Mouse (Mus musculus) embryonic fibroblast, embryonic 13.5 days (primary cell): ENCODE results near the gene Ncam1.

Experiments used
- CTCF ChIP-seq: IDR thresholded peaks from 2 replicates; pipeline ENCODE4 v1.5.1; 2011; ENCODE audit warnings: mild to moderate bottlenecking, control low read depth, low read length, moderate library complexity, borderline replicate concordance; ENCODE audit not compliant: insufficient read depth
- POLR2A ChIP-seq: IDR thresholded peaks from 2 replicates; pipeline ENCODE4 v1.6.1; 2011; ENCODE audit warnings: low read depth, mild to moderate bottlenecking, control low read depth, low read length, moderate library complexity

DNA sequence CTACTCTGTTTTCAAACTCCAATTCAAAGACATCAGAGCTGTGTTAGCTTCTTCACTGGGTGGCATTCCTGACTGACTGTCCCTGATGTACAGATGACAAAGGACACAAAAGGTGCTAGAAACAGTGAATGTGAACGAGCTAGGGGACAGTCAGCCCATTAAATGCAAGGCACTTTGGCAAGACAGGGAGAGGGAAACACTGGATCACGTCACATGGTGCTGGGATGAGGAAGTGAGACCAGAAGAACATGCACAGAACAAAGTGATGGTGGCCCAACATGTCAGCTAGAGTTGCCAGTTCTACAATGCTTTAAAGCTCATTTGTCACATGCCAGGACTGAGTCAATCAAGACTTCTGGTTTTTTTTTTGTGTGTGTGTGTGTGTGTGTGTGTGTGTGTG, 247.4 kb downstream of the Ncam1 start:
- no peak for TF ChIP-seq CTCF
- no peak for TF ChIP-seq POLR2A
